Mouse (Mus musculus): Measurements from ENCODE around the gene Akap6.

DNA sequence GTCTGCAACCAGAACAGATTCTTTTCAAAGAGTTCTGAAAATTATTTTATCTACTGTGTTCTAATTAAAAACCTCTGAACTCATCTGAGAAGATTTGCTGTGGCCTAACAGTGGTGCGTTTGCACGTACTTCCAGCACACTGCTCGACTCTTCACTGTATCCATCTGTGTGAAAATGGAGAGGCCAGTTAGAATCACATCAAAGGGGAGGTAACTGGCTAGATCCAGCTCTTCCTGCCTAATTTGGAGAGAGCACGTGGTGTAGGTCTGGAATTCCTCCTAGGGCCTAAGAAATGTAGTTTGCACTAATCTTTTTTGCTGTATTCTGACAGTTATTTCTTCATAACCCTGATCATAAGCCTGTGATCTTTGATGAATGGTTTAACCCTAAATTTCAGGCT lies 446.3 kb downstream of the Akap6 start:
- TF ChIP-seq CTCF (conservative IDR thresholded peaks at IDR 0.05; ENCODE audit: low read length) (no peak), NANOG (IDR thresholded peaks at IDR 0.05; ENCODE audit: borderline replicate concordance, low read length) (no peak)

All from E14TG2a.4 (cell line).